Mouse (Mus musculus) cortical plate, adult 2 months (tissue): ENCODE data around the gene Grb2.

ENCODE experiments used
- CTCF ChIP-seq: fragments of 200-500 bp; IDR thresholded peaks from 2 replicates; pipeline ENCODE4 v1.5.1; 2011; ENCODE audit warnings: mild to moderate bottlenecking, control low read depth, low read length; ENCODE audit not compliant: insufficient read depth; ENCODE audit errors: extremely low read depth
- POLR2A ChIP-seq: fragments of 200-500 bp; IDR thresholded peaks from 2 replicates; pipeline ENCODE4 v1.6.1; 2011; ENCODE audit warnings: mild to moderate bottlenecking, low read length, control low read depth; ENCODE audit not compliant: insufficient read depth; ENCODE audit errors: extremely low read depth

DNA sequence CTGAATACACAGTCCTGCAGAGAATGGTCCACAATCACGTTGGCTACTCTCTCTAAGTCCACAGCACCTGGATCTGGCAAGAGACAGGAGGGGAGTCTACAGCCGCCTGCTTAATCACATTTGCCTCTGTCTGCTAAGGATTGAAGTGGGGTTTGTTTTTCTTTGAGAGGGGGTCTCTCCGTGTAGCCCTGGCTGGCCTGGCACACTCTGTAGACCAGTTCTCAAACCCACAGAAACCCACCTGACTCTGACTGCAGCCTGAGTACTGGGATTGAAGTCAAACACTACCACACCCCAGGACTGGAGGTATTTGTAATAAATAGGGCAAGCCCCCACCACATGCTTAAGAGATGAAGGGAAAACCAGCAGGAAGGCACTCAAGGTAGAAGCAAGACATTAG is 98.8 kb downstream of the Grb2 start:
- TF ChIP-seq CTCF (no peak), POLR2A (no peak)
